ENCODE assay signal across 8 mouse cellular contexts in the genomic region with DNA sequence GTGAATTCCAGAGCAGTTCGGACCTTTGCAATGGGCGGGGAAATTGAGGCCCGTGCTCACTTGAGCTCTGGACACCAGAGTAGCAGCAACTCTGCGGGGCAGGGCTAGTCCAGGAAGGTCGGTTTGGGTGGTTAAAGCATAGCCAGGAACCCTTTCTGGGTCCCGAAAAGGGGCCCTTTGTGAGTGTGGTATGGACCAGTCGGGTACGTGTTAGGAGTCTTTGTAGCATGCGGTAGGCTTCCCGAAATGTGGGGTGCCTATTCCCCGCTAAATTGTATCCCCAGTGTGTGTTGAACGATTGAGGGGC. TPM values are rescaled to one million over a fixed set of nuclear protein-coding genes. Genes with fewer than 3 reads are reported as not detected.
DNase-seq lines count a peak whose midpoint lies in the region; ATAC-seq and TF ChIP-seq lines count a peak whose summit lies in the region.

No protein-coding gene starts in this region.

- WGBS in embryonic facial prominence, embryonic 11.5 days = under 1% methylated on average over 12 of the region's 12 CpGs
- WGBS in intestine, embryonic 16.5 days = under 1% methylated on average over 12 of the region's 12 CpGs
- 4% methylated on average over 12 of the region's 12 CpGs for whole genome bisulfite sequencing in neural tube, embryonic 12.5 days

- no peak for DNase-seq in layer of hippocampus, adult 2 months (ENCODE audit: low spot score in 2 of 2)
- no peak for DNase-seq in layer of hippocampus, adult 18-20 months (ENCODE audit: low spot score in 2 of 2)
- peak; percentile 18 for DNase-seq in embryonic facial prominence, embryonic 11.5 days (ENCODE audit: low spot score)
- DNase-seq in gastrocnemius, postnatal 4 days (ENCODE audit: low spot score in 2 of 2) = no peak
- no peak for DNase-seq in urinary bladder, postnatal 14 days (ENCODE audit: low spot score)
- DNase-seq in kidney, postnatal 10 days = no peak

- H3K27me3 ChIP-seq in embryonic facial prominence, embryonic 11.5 days (ENCODE audit: control insufficient read depth, insufficient read depth, low read length) = no peaks in the 10 kb centered on the region
- H3K27me3 ChIP-seq in intestine, embryonic 16.5 days (replicated peaks; ENCODE audit: control insufficient read depth, insufficient read depth, low read length) = no peaks in the 10 kb centered on the region
- no peaks in the 10 kb centered on the region for H3K27me3 ChIP-seq in neural tube, embryonic 12.5 days (replicated peaks)

- peak overlapping the region; percentile 69 for H3K4me3 ChIP-seq in layer of hippocampus, adult 2 months
- H3K4me3 ChIP-seq in embryonic facial prominence, embryonic 11.5 days (ENCODE audit: low read depth, low read length) = peak overlapping the region; percentile 85
- H3K4me3 ChIP-seq in intestine, embryonic 16.5 days (ENCODE audit: low read length) = peak overlapping the region; percentile 87
- H3K4me3 ChIP-seq in neural tube, embryonic 12.5 days = peak overlapping the region; percentile 84

- H3K4me1 ChIP-seq in embryonic facial prominence, embryonic 11.5 days (ENCODE audit: control insufficient read depth, insufficient read depth, low read length) = no peaks in the 10 kb centered on the region
- peaks cover 14% of the 10 kb centered on the region for H3K4me1 ChIP-seq in intestine, embryonic 16.5 days (ENCODE audit: control insufficient read depth, insufficient read depth, low read length)
- H3K4me1 ChIP-seq in neural tube, embryonic 12.5 days = peaks cover 13% of the 10 kb centered on the region

- no peak for ATAC-seq in embryonic facial prominence, embryonic 11.5 days (replicated peaks; ENCODE audit: insufficient number of reproducible peaks, low FRiP score, low TSS enrichment, low read depth)
- ATAC-seq in intestine, embryonic 16.5 days = no peak
- ATAC-seq in neural tube, embryonic 12.5 days (ENCODE audit: low FRiP score, low read depth) = no peak

- H3K27ac ChIP-seq in layer of hippocampus, adult 2 months = no peak overlapping the region
- H3K27ac ChIP-seq in embryonic facial prominence, embryonic 11.5 days (replicated peaks; ENCODE audit: low read depth, low read length) = peak overlapping the region; percentile 29; the same call in 1 of the 2 replicates
- peak overlapping the region; percentile 86 for H3K27ac ChIP-seq in intestine, embryonic 16.5 days (ENCODE audit: low read length)
- no peak overlapping the region for H3K27ac ChIP-seq in neural tube, embryonic 12.5 days

- peak overlapping the region; percentile 74 for H3K4me2 ChIP-seq in embryonic facial prominence, embryonic 11.5 days (ENCODE audit: low read depth, low read length)
- peak overlapping the region; percentile 85 for H3K4me2 ChIP-seq in intestine, embryonic 16.5 days (ENCODE audit: low read depth, low read length)
- peak overlapping the region; percentile 85 for H3K4me2 ChIP-seq in neural tube, embryonic 12.5 days (replicated peaks)

- no peak for TF ChIP-seq CTCF in layer of hippocampus, adult 2 months (conservative IDR thresholded peaks at IDR 0.05)

- H3K9me3 ChIP-seq in embryonic facial prominence, embryonic 11.5 days (replicated peaks; ENCODE audit: control insufficient read depth, low read length) = no peaks in the 10 kb centered on the region
- H3K9me3 ChIP-seq in intestine, embryonic 16.5 days (ENCODE audit: control insufficient read depth, low read length) = no peaks in the 10 kb centered on the region
- H3K9me3 ChIP-seq in neural tube, embryonic 12.5 days = no peaks in the 10 kb centered on the region

- H3K36me3 ChIP-seq in embryonic facial prominence, embryonic 11.5 days (replicated peaks; ENCODE audit: control insufficient read depth, insufficient read depth, low read depth, low read length) = no peaks in the 10 kb centered on the region; the same call in 1 of the 2 replicates
- H3K36me3 ChIP-seq in intestine, embryonic 16.5 days (ENCODE audit: control insufficient read depth, insufficient read depth, low read length) = no peaks in the 10 kb centered on the region; the same call in 1 of the 2 replicates
- peaks cover 17% of the 10 kb centered on the region for H3K36me3 ChIP-seq in neural tube, embryonic 12.5 days

- peak overlapping the region; percentile 88 for H3K9ac ChIP-seq in embryonic facial prominence, embryonic 11.5 days (replicated peaks; ENCODE audit: low read length)
- H3K9ac ChIP-seq in intestine, embryonic 16.5 days (ENCODE audit: low read depth, low read length) = peak overlapping the region; percentile 88
- H3K9ac ChIP-seq in neural tube, embryonic 12.5 days = peak overlapping the region; percentile 81

RNA-seq across cellular contexts. Expression of a gene that starts 0.6 kb away (rescaled TPM):
- total RNA-seq in layer of hippocampus, adult 2 months (2021) = 1 to 10 TPM; 2.7 to 3.3 TPM
- 1 to 10 TPM; 2.0 to 3.0 TPM for total RNA-seq in layer of hippocampus, adult 18-20 months (2021)
- 24.5 and 26.6 TPM in 2 replicates for polyA plus RNA-seq in embryonic facial prominence, embryonic 11.5 days (2014; fragmentation: Nextera tagmentation; extraction: Ambion mirVana)
- 15.6 and 16.7 TPM in 2 replicates for polyA plus RNA-seq in intestine, embryonic 16.5 days (2015; fragmentation: Nextera tagmentation; extraction: Ambion mirVana)
- polyA plus RNA-seq in neural tube, embryonic 12.5 days (2016; fragmentation: Nextera tagmentation; extraction: Ambion mirVana) = 25.3 and 29.6 TPM in 2 replicates
- 10 to 100 TPM; 13.4 to 14.0 TPM for total RNA-seq in gastrocnemius, postnatal 4 days (2021)

RNA-seq across cellular contexts. Expression of a gene that starts 4.4 kb away (rescaled TPM):
- 10 to 100 TPM; 63.0 to 69.7 TPM for total RNA-seq in layer of hippocampus, adult 2 months (2021)
- total RNA-seq in layer of hippocampus, adult 18-20 months (2021) = 10 to 100 TPM; 53.9 to 57.8 TPM
- 119 and 132 TPM in 2 replicates for polyA plus RNA-seq in embryonic facial prominence, embryonic 11.5 days (2014; fragmentation: Nextera tagmentation; extraction: Ambion mirVana)
- polyA plus RNA-seq in intestine, embryonic 16.5 days (2015; fragmentation: Nextera tagmentation; extraction: Ambion mirVana) = 120 and 131 TPM in 2 replicates
- 134 TPM in 2 replicates for polyA plus RNA-seq in neural tube, embryonic 12.5 days (2016; fragmentation: Nextera tagmentation; extraction: Ambion mirVana)
- 10 to 100 TPM; 56.0 to 59.9 TPM for total RNA-seq in gastrocnemius, postnatal 4 days (2021)

RNA-seq across cellular contexts. Expression of a gene that starts 34.0 kb away (rescaled TPM):
- total RNA-seq in layer of hippocampus, adult 2 months (2021) = 10 to 100 TPM; 82.9 to 89.3 TPM
- total RNA-seq in layer of hippocampus, adult 18-20 months (2021) = 10 to 100 TPM; 85.7 to 90.6 TPM
- 40.9 and 43.1 TPM in 2 replicates for polyA plus RNA-seq in embryonic facial prominence, embryonic 11.5 days (2014; fragmentation: Nextera tagmentation; extraction: Ambion mirVana)
- 31.6 and 34.3 TPM in 2 replicates for polyA plus RNA-seq in intestine, embryonic 16.5 days (2015; fragmentation: Nextera tagmentation; extraction: Ambion mirVana)
- 61.0 and 63.8 TPM in 2 replicates for polyA plus RNA-seq in neural tube, embryonic 12.5 days (2016; fragmentation: Nextera tagmentation; extraction: Ambion mirVana)
- 10 to 100 TPM; 45.7 to 46.1 TPM for total RNA-seq in gastrocnemius, postnatal 4 days (2021)

RNA-seq across cellular contexts. Expression of a gene that starts 35.3 kb away (rescaled TPM):
- 100 to 1,000 TPM; 101 to 103 TPM for total RNA-seq in layer of hippocampus, adult 2 months (2021)
- 100 to 1,000 TPM; 106 to 111 TPM for total RNA-seq in layer of hippocampus, adult 18-20 months (2021)
- 135 and 142 TPM in 2 replicates for polyA plus RNA-seq in embryonic facial prominence, embryonic 11.5 days (2014; fragmentation: Nextera tagmentation; extraction: Ambion mirVana)
- 77.5 and 80.8 TPM in 2 replicates for polyA plus RNA-seq in intestine, embryonic 16.5 days (2015; fragmentation: Nextera tagmentation; extraction: Ambion mirVana)
- 209 and 214 TPM in 2 replicates for polyA plus RNA-seq in neural tube, embryonic 12.5 days (2016; fragmentation: Nextera tagmentation; extraction: Ambion mirVana)
- total RNA-seq in gastrocnemius, postnatal 4 days (2021) = 10 to 100 TPM; 32.7 to 44.3 TPM

RNA-seq across cellular contexts. Expression of a gene that starts 35.4 kb away (rescaled TPM):
- total RNA-seq in layer of hippocampus, adult 2 months (2021) = 1 to 10 TPM; 2.2 to 2.8 TPM
- total RNA-seq in layer of hippocampus, adult 18-20 months (2021) = 1 to 10 TPM; 1.4 to 2.1 TPM
- 6.1 and 6.6 TPM in 2 replicates for polyA plus RNA-seq in embryonic facial prominence, embryonic 11.5 days (2014; fragmentation: Nextera tagmentation; extraction: Ambion mirVana)
- 65.6 and 79.6 TPM in 2 replicates for polyA plus RNA-seq in intestine, embryonic 16.5 days (2015; fragmentation: Nextera tagmentation; extraction: Ambion mirVana)
- polyA plus RNA-seq in neural tube, embryonic 12.5 days (2016; fragmentation: Nextera tagmentation; extraction: Ambion mirVana) = 5.9 and 7.2 TPM in 2 replicates
- total RNA-seq in gastrocnemius, postnatal 4 days (2021) = 1 to 10 TPM; 7.0 TPM

Comparison
In these comparisons a context has a peak if more than half of its experiments do, and no peak if none do; other contexts are left out.
1. H3K27ac ChIP-seq: peak in embryonic facial prominence, embryonic 11.5 days (single experiment) and intestine, embryonic 16.5 days (single experiment); none in layer of hippocampus, adult 2 months (single experiment) and neural tube, embryonic 12.5 days (single experiment).
2. Peak in every context shown above with its lines, with median percentiles within 50 percentile points of each other: H3K4me3 ChIP-seq, H3K4me2 ChIP-seq and H3K9ac ChIP-seq.